Mouse (Mus musculus) heart, embryonic 14.5 days (tissue): ENCODE measurements around the gene C7. TPM values are rescaled to one million over a fixed set of nuclear protein-coding genes. Genes with fewer than 3 reads are reported as not detected.
"Not testable (repeated sequence)": the region's sequence is repeated elsewhere in the genome, so short reads cannot be mapped to it uniquely, and the experiment has no call there.

Experiments
- ATAC-seq: fragments of 200-750 bp; cut with Nextera tagmentation; 2 replicates; pipeline ENCODE4 v1.8.0; 2017; ENCODE audit warnings: low read depth, moderate TSS enrichment; ENCODE audit not compliant: insufficient number of reproducible peaks, insufficient read depth, low FRiP score
- H3K27ac ChIP-seq, 2 experiments: fragments of 200-500 bp in 1 of 2; fragments of 300-500 bp in 1 of 2; sonication (generic) in 1 of 2; replicated peaks in 1 of 2; 2 replicates each; pipeline ENCODE4 v1.5.1; 2012 to 2014; ENCODE audit warnings: low read depth in 2 of 2, low read length in 2 of 2, control low read depth in 1 of 2, mild to moderate bottlenecking in 1 of 2, mixed read lengths in 1 of 2; ENCODE audit not compliant: control insufficient read depth in 1 of 2, insufficient read depth in 1 of 2
- H3K27me3 ChIP-seq: fragments of 300-500 bp; sonication (generic); 2 replicates; pipeline ENCODE4 v1.6.1; 2014; ENCODE audit warnings: mild to moderate bottlenecking, low read length, control low read depth; ENCODE audit not compliant: control insufficient read depth, insufficient read depth
- H3K36me3 ChIP-seq: fragments of 300-500 bp; sonication (generic); 2 replicates; pipeline ENCODE4 v1.6.1; 2014; ENCODE audit warnings: mild to moderate bottlenecking, control low read depth, low read length, mixed read lengths; ENCODE audit not compliant: control insufficient read depth, insufficient read depth
- H3K4me1 ChIP-seq, 2 experiments: fragments of 200-500 bp in 1 of 2; fragments of 300-500 bp in 1 of 2; sonication (generic) in 1 of 2; 2 replicates each; pipeline ENCODE4 v1.6.1; 2012 to 2014; ENCODE audit warnings: low read length in 2 of 2, control low read depth in 1 of 2, mixed read lengths in 1 of 2; ENCODE audit not compliant: control insufficient read depth in 2 of 2, insufficient read depth in 2 of 2
- H3K4me2 ChIP-seq: fragments of 300-500 bp; sonication (generic); 2 replicates; pipeline ENCODE4 v1.6.1; 2014; ENCODE audit warnings: mild to moderate bottlenecking, low read length
- H3K4me3 ChIP-seq, 2 experiments: fragments of 200-500 bp in 1 of 2; fragments of 300-500 bp in 1 of 2; sonication (generic) in 1 of 2; 2 replicates each; pipeline ENCODE4 v1.5.1; 2012 to 2014; ENCODE audit warnings: low read length in 2 of 2, mild to moderate bottlenecking in 2 of 2, control low read depth in 1 of 2, low read depth in 1 of 2, moderate library complexity in 1 of 2; ENCODE audit not compliant: control insufficient read depth in 1 of 2, insufficient read depth in 1 of 2
- H3K9ac ChIP-seq: fragments of 300-500 bp; sonication (generic); 2 replicates; pipeline ENCODE4 v1.6.1; 2014; ENCODE audit warnings: mild to moderate bottlenecking, low read length
- H3K9me3 ChIP-seq: fragments of 300-500 bp; sonication (generic); 2 replicates; pipeline ENCODE4 v1.6.1; 2016; ENCODE audit warnings: low read length, control low read depth; ENCODE audit not compliant: control insufficient read depth
- WGBS: fragments of 180-500 bp; shearing (Covaris S2); extraction: QIAGEN DNeasy Blood & Tissue Kit; methylation state at CpG from one replicate; pipeline ENCODE4 v1.1.7; 2014; 5-methylcytosine and 5-hydroxymethylcytosine counted together
- polyA plus RNA-seq: library from polyadenylated mRNA; unstranded; fragments of >200 nt; fragmentation: Nextera tagmentation; extraction: Ambion mirVana; gene quantifications from 2 replicates; pipeline ENCODE4 v1.2.1, GENCODE M21; 2014

The C7 gene
- polyA plus RNA-seq, 1 experiment from 2014 or later = 0.12 TPM

- Histone ChIP-seq H3K27me3 (no peaks in the 10 kb centered on the region), H3K9me3 (no peaks in the 10 kb centered on the region), H3K36me3 (no peaks in the 10 kb centered on the region), H3K4me1 (no peaks in the 10 kb centered on the region; a peak in 1 of 4 replicates), H3K4me3 (peak overlapping the region in 1 of 2 experiments; percentile 18; a peak in 2 of 4 replicates), H3K27ac (no peak overlapping the region), H3K9ac (no peak overlapping the region), H3K4me2 (peak overlapping the region; percentile 37)
- WGBS = 27% methylated on average over 11 of the region's 11 CpGs
- ATAC-seq = no peak
Observed at GRCm38 (mm10) chr15:5045560-5046284, 17.8 kb downstream of the C7 start.

- no peaks in the 10 kb centered on the region for H3K9me3 ChIP-seq
- WGBS = 81% methylated on average over 4 of the region's 4 CpGs
- H3K36me3 ChIP-seq = no peaks in the 10 kb centered on the region
- no peak overlapping the region for H3K4me3 ChIP-seq
- H3K4me2 ChIP-seq = no peak overlapping the region
- no peak overlapping the region for H3K9ac ChIP-seq
- no peak overlapping the region for H3K27ac ChIP-seq
- no peaks in the 10 kb centered on the region for H3K4me1 ChIP-seq
- no peaks in the 10 kb centered on the region for H3K27me3 ChIP-seq
- ATAC-seq = no peak
Observed at GRCm38 (mm10) chr15:5029256-5029655, 34.3 kb downstream of the C7 start.

- not testable (repeated sequence) for H3K36me3 ChIP-seq, H3K4me2 ChIP-seq
- 85% methylated on average over 14 of the region's 14 CpGs for WGBS
Observed at GRCm38 (mm10) chr15:5023479-5024265, 39.9 kb downstream of the C7 start.

GRCm38 (mm10) chr15:5009644-5010107 is 53.9 kb downstream of the C7 start:
- Histone ChIP-seq H3K27me3 (no peaks in the 10 kb centered on the region), H3K9me3 (no peaks in the 10 kb centered on the region), H3K4me2 (no peak overlapping the region), H3K9ac (no peak overlapping the region), H3K36me3 (no peaks in the 10 kb centered on the region), H3K4me1 (no peaks in the 10 kb centered on the region), H3K27ac (no peak overlapping the region), H3K4me3 (no peak overlapping the region)
- WGBS = 57% methylated on average over 11 of the region's 11 CpGs
- ATAC-seq = no peak

More at GRCm38 (mm10) chr15:5023479-5024265, 39.9 kb downstream of the C7 start:
- not testable (repeated sequence) for H3K27ac ChIP-seq, H3K4me1 ChIP-seq, H3K27me3 ChIP-seq, H3K4me3 ChIP-seq, H3K9ac ChIP-seq, H3K9me3 ChIP-seq, ATAC-seq

- Histone ChIP-seq H3K27me3 (no peaks in the 10 kb centered on the region), H3K4me2 (no peak overlapping the region), H3K36me3 (no peaks in the 10 kb centered on the region), H3K9me3 (no peaks in the 10 kb centered on the region), H3K27ac (no peak overlapping the region), H3K4me1 (peaks cover 0 to 4% of the 10 kb centered on the region in 2 experiments; a peak in 1 of 4 replicates), H3K4me3 (no peak overlapping the region), H3K9ac (no peak overlapping the region)
- WGBS = 71% methylated on average over 6 of the region's 6 CpGs
- no peak for ATAC-seq
Observed at GRCm38 (mm10) chr15:5003503-5004196, 59.9 kb downstream of the C7 start.

GRCm38 (mm10) chr15:5002903-5003302 is 60.6 kb downstream of the C7 start:
- peaks cover 0 to 4% of the 10 kb centered on the region in 2 experiments; a peak in 1 of 4 replicates for H3K4me1 ChIP-seq
- H3K4me3 ChIP-seq = no peak overlapping the region
- H3K27ac ChIP-seq = no peak overlapping the region
- H3K27me3 ChIP-seq = no peaks in the 10 kb centered on the region
- WGBS = 6% methylated on average over 2 of the region's 2 CpGs
- no peak for ATAC-seq
- no peaks in the 10 kb centered on the region for H3K36me3 ChIP-seq
- H3K4me2 ChIP-seq = no peak overlapping the region
- no peaks in the 10 kb centered on the region for H3K9me3 ChIP-seq
- H3K9ac ChIP-seq = no peak overlapping the region

- H3K9ac ChIP-seq = no peak overlapping the region
- 85% methylated on average over 1 of the region's 1 CpGs for WGBS
- H3K4me2 ChIP-seq = no peak overlapping the region
- H3K9me3 ChIP-seq = no peaks in the 10 kb centered on the region
- no peaks in the 10 kb centered on the region for H3K27me3 ChIP-seq
- H3K4me1 ChIP-seq = no peaks in the 10 kb centered on the region
- no peak for ATAC-seq
- no peak overlapping the region for H3K27ac ChIP-seq
- no peak overlapping the region for H3K4me3 ChIP-seq
- no peaks in the 10 kb centered on the region for H3K36me3 ChIP-seq
Observed at GRCm38 (mm10) chr15:4973355-4973754, 90.2 kb downstream of the C7 start.
